Mouse (Mus musculus): Measurements from ENCODE around the gene Ern1. TPM values are rescaled to one million over a fixed set of nuclear protein-coding genes. Genes with fewer than 3 reads are reported as not detected.

Gene Ern1
- polyA plus RNA-seq, 1 experiment, result 11.9 TPM

DNA sequence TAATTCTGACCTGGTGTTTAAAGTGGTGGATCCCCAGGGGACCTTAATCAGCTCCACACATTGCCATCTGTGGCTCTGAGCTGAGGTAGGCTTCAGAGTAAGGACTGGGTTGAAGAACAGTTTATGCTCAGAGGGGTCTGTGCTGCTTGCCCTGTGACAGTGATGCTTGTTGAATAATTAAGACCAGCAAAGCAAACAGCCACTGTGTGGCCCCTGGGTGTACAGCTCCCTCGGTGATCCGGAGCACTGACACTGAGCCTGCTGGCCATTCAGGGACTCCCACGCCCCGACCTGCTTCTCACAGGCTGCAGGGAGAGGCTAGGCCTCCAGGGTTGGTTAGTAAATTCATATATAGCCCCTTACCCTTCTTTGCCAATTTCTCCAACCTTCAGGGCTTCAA is 31.9 kb upstream of the Ern1 start:
- no peak for TF ChIP-seq CTCF (IDR thresholded peaks at IDR 0.05; ENCODE audit: borderline replicate concordance, extremely low read depth, insufficient read depth, insufficient read length)
- no peak for TF ChIP-seq POLR2A (IDR thresholded peaks at IDR 0.05; ENCODE audit: borderline replicate concordance, extremely low read depth, insufficient read depth, insufficient read length, poor library complexity, severe bottlenecking)
- DNase-seq (ENCODE audit: low read depth), result no peak

DNA sequence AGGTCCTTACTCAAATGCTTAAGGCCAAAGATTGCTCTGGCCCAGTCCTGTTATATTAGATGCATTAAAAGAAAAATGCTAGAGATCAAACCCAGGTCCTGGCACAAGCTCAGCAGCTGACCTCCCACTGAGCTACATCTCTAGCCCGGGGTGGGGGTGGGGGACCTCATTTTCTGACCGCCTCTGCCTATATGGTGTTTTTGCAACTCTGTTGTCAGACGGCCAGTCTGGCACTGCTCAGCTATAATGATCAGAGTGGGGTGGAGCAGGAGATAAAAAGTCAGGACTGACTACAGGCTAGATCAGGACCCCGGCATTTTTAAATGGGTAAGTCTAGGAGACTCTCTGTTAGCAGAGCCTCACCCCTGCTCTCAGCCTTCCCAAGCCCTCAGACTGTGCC is 30.7 kb upstream of the Ern1 start:
- no peak for DNase-seq (ENCODE audit: low read depth)
- TF ChIP-seq POLR2A (IDR thresholded peaks at IDR 0.05; ENCODE audit: borderline replicate concordance, extremely low read depth, insufficient read depth, insufficient read length, poor library complexity, severe bottlenecking), result no peak
- TF ChIP-seq CTCF (IDR thresholded peaks at IDR 0.05; ENCODE audit: borderline replicate concordance, extremely low read depth, insufficient read depth, insufficient read length), result no peak

- no peak for DNase-seq (ENCODE audit: low read depth)
- no peak for TF ChIP-seq POLR2A (IDR thresholded peaks at IDR 0.05; ENCODE audit: borderline replicate concordance, extremely low read depth, insufficient read depth, insufficient read length, poor library complexity, severe bottlenecking)
- no peak for TF ChIP-seq CTCF (IDR thresholded peaks at IDR 0.05; ENCODE audit: borderline replicate concordance, extremely low read depth, insufficient read depth, insufficient read length)
These were observed 27.6 kb upstream of the Ern1 start for GRCm38 (mm10) chr11:106515079-106515745.

DNA sequence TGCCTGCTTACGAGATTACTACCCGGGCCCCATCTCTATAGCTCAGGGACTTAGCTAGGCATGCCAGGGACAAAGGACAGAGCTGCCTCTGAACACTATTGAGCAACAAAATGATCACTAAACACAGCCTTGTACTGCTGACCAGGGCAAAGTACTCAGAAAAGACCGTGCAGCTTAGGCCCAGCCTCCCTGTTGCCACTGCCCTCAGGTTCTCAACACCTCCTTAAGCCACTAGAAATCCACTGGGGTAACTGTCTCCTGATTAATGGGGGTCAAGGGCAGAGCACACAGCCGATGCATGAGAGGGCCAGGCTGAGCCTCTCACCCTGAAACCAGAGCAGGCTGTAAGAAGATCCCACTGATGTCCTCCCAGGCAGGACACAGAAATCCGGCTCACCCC is 26.8 kb upstream of the Ern1 start:
- no peak for DNase-seq (ENCODE audit: low read depth)
- TF ChIP-seq CTCF (IDR thresholded peaks at IDR 0.05; ENCODE audit: borderline replicate concordance, extremely low read depth, insufficient read depth, insufficient read length) (no peak), POLR2A (IDR thresholded peaks at IDR 0.05; ENCODE audit: borderline replicate concordance, extremely low read depth, insufficient read depth, insufficient read length, poor library complexity, severe bottlenecking) (no peak)

DNA sequence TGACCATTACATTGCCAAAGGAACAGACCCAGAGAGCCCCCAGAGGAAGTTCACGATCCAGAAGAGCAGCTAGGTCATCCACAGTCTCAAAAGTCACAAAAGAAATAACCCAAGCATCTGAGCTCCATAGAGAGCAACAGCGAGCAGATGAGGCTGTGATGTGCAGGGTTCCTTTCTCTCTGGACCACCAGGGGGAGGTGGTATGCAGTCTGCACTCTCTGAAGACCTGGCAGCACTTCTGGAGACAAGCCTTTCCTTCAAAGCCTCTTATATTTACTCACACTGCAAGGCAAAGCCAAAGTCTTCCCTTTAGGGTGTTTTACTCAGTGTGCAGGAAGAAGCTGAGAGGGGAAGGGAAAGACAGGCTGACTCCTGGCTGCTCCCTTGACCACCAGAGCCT is 25.5 kb upstream of the Ern1 start:
- peak; percentile 68 for DNase-seq (ENCODE audit: low read depth)

GRCm38 (mm10) chr11:106512006-106512390 is 24.3 kb upstream of the Ern1 start:
- no peak for DNase-seq (ENCODE audit: low read depth)
- TF ChIP-seq POLR2A (IDR thresholded peaks at IDR 0.05; ENCODE audit: borderline replicate concordance, extremely low read depth, insufficient read depth, insufficient read length, poor library complexity, severe bottlenecking), result no peak
- TF ChIP-seq CTCF (IDR thresholded peaks at IDR 0.05; ENCODE audit: borderline replicate concordance, extremely low read depth, insufficient read depth, insufficient read length), result no peak

More for the DNA sequence above, 25.5 kb upstream of the Ern1 start:
- TF ChIP-seq POLR2A (IDR thresholded peaks at IDR 0.05; ENCODE audit: borderline replicate concordance, extremely low read depth, insufficient read depth, insufficient read length, poor library complexity, severe bottlenecking), result no peak
- TF ChIP-seq CTCF (IDR thresholded peaks at IDR 0.05; ENCODE audit: borderline replicate concordance, extremely low read depth, insufficient read depth, insufficient read length), result peak; percentile 76

GRCm38 (mm10) chr11:106511236-106512005 is 23.8 kb upstream of the Ern1 start:
- no peak for DNase-seq (ENCODE audit: low read depth)
- TF ChIP-seq CTCF (IDR thresholded peaks at IDR 0.05; ENCODE audit: borderline replicate concordance, extremely low read depth, insufficient read depth, insufficient read length) (no peak), POLR2A (IDR thresholded peaks at IDR 0.05; ENCODE audit: borderline replicate concordance, extremely low read depth, insufficient read depth, insufficient read length, poor library complexity, severe bottlenecking) (no peak)

GRCm38 (mm10) chr11:106507638-106508037 is 20.0 kb upstream of the Ern1 start:
- DNase-seq (ENCODE audit: low read depth), result no peak
- TF ChIP-seq POLR2A (IDR thresholded peaks at IDR 0.05; ENCODE audit: borderline replicate concordance, extremely low read depth, insufficient read depth, insufficient read length, poor library complexity, severe bottlenecking) (no peak), CTCF (IDR thresholded peaks at IDR 0.05; ENCODE audit: borderline replicate concordance, extremely low read depth, insufficient read depth, insufficient read length) (no peak)

GRCm38 (mm10) chr11:106506211-106506610 is 18.6 kb upstream of the Ern1 start:
- no peak for DNase-seq (ENCODE audit: low read depth)
- peak; percentile 13; the same call in 1 of the 2 replicates for TF ChIP-seq CTCF (IDR thresholded peaks at IDR 0.05; ENCODE audit: borderline replicate concordance, extremely low read depth, insufficient read depth, insufficient read length)
- TF ChIP-seq POLR2A (IDR thresholded peaks at IDR 0.05; ENCODE audit: borderline replicate concordance, extremely low read depth, insufficient read depth, insufficient read length, poor library complexity, severe bottlenecking), result no peak

- DNase-seq (ENCODE audit: low read depth), result no peak
- TF ChIP-seq POLR2A (IDR thresholded peaks at IDR 0.05; ENCODE audit: borderline replicate concordance, extremely low read depth, insufficient read depth, insufficient read length, poor library complexity, severe bottlenecking), result no peak
- TF ChIP-seq CTCF (IDR thresholded peaks at IDR 0.05; ENCODE audit: borderline replicate concordance, extremely low read depth, insufficient read depth, insufficient read length), result no peak
These were observed 16.5 kb upstream of the Ern1 start for GRCm38 (mm10) chr11:106504129-106504528.

GRCm38 (mm10) chr11:106503425-106503717 is 15.7 kb upstream of the Ern1 start:
- no peak for DNase-seq (ENCODE audit: low read depth)
- TF ChIP-seq POLR2A (IDR thresholded peaks at IDR 0.05; ENCODE audit: borderline replicate concordance, extremely low read depth, insufficient read depth, insufficient read length, poor library complexity, severe bottlenecking), result no peak
- TF ChIP-seq CTCF (IDR thresholded peaks at IDR 0.05; ENCODE audit: borderline replicate concordance, extremely low read depth, insufficient read depth, insufficient read length), result no peak
